In the genomic region with DNA sequence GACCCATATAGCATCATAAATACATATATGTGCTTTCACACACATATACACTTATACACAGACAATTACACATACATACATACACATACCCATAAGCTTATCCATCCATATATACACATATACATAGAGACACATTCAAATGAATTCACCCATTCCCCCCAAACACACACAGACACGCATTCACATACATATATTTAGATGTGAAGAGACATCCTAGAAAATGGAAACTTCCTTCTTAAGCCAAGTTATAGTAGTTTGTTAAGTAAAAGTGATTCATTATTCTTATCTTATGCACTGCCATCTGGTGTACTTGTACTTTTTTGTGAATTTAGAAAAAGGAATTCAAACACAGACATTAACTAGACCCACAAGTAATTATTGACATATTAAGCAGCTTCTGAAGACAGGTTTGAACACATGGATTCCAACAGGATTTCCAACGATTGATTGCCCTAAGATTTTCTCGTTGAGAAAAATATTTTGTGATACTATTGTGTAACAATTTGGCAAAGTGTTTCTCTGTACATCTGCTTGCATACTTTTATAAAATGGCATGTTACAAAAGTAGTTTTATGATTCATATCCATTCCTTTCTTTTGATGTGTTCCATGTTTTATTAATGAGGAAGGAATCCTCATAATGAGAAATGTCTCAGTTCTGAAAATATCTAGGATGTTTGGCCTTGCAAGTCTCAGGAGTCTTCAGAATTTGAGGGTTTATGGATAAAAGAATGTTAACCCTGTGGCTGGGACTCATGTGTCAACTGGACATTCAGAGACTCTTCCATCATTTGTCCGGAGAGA, we compare ENCODE assay signal across 22 mouse cellular contexts.
"Had no signal": no experiment of that assay in that cellular context is flagged by ENCODE, and none has a peak within 500 bp of the region (broad histone marks: within the 10 kb centered on the region; RNA-seq: fewer than 3 reads in every experiment).

No protein-coding gene starts in this region.

- H3K4me2 ChIP-seq: limb, embryonic 13.5 days; liver, embryonic 12.5 days; liver, embryonic 15.5 days; lung, embryonic 15.5 days; midbrain, embryonic 11.5 days; neural tube, embryonic 12.5 days; neural tube, embryonic 15.5 days had no signal

- H3K27ac ChIP-seq: limb, embryonic 10.5 days; limb, embryonic 13.5 days; liver, embryonic 12.5 days; liver, embryonic 15.5 days; lung, embryonic 15.5 days; neural tube, embryonic 12.5 days; neural tube, embryonic 15.5 days had no signal

- H3K9me3 ChIP-seq: limb, embryonic 10.5 days; limb, embryonic 13.5 days; liver, embryonic 12.5 days; liver, embryonic 15.5 days; lung, embryonic 15.5 days; neural tube, embryonic 12.5 days; neural tube, embryonic 15.5 days had no signal

- H3K4me1 ChIP-seq: limb, embryonic 10.5 days; limb, embryonic 13.5 days; liver, embryonic 12.5 days; liver, embryonic 15.5 days; lung, embryonic 15.5 days; neural tube, embryonic 12.5 days; neural tube, embryonic 15.5 days had no signal

- H3K9ac ChIP-seq: limb, embryonic 13.5 days; liver, embryonic 12.5 days; liver, embryonic 15.5 days; lung, embryonic 15.5 days; neural tube, embryonic 12.5 days; neural tube, embryonic 15.5 days had no signal

- H3K27me3 ChIP-seq: limb, embryonic 13.5 days; liver, embryonic 12.5 days; liver, embryonic 15.5 days; lung, embryonic 15.5 days; neural tube, embryonic 12.5 days; neural tube, embryonic 15.5 days had no signal

- DNase-seq: kidney, adult 18-20 months; kidney, adult 9 months; kidney, postnatal 14 days; kidney, postnatal 4 days; layer of hippocampus, adult 9-11 months; layer of hippocampus, postnatal 36 days; liver; lung, adult 18-20 months; lung, postnatal 14 days; lung, postnatal 4 days; midbrain, embryonic 14.5 days; right cerebral cortex, postnatal 25 days; thymus, adult 2 months; thymus, postnatal 25 days had no signal

- ATAC-seq: liver, embryonic 12.5 days had no signal

- H3K36me3 ChIP-seq: limb, embryonic 10.5 days; limb, embryonic 13.5 days; liver, embryonic 12.5 days; liver, embryonic 15.5 days; lung, embryonic 15.5 days; neural tube, embryonic 12.5 days; neural tube, embryonic 15.5 days had no signal

- H3K4me3 ChIP-seq: limb, embryonic 10.5 days; limb, embryonic 13.5 days; liver, embryonic 12.5 days; liver, embryonic 15.5 days; lung, embryonic 15.5 days; neural tube, embryonic 12.5 days; neural tube, embryonic 15.5 days had no signal
